Mouse (Mus musculus) brain, embryonic 14.5 days (tissue): Measurements from ENCODE around the gene Fam161a. TPM values are rescaled to one million over a fixed set of nuclear protein-coding genes. Genes with fewer than 3 reads are reported as not detected.

Source experiments
- DNase-seq: peaks from one replicate; pipeline ENCODE4 v3.0.0-alpha.2; 2011; ENCODE audit warnings: low read depth
- CTCF ChIP-seq: fragments of 200-500 bp; IDR thresholded peaks from 2 replicates; pipeline ENCODE4 v1.5.1; 2012; ENCODE audit warnings: inconsistent platforms, mild to moderate bottlenecking, moderate library complexity, borderline replicate concordance; ENCODE audit not compliant: insufficient read depth, insufficient read length; ENCODE audit errors: extremely low read depth
- POLR2A ChIP-seq: fragments of 200-500 bp; IDR thresholded peaks from 2 replicates; pipeline ENCODE4 v1.6.1; 2012; ENCODE audit warnings: mild to moderate bottlenecking, inconsistent platforms, borderline replicate concordance; ENCODE audit not compliant: poor library complexity, insufficient read depth, insufficient read length, severe bottlenecking; ENCODE audit errors: extremely low read depth
- polyA plus RNA-seq: library from polyadenylated mRNA; depleted of rRNA; stranded (reverse); fragments of >200 nt; gene quantifications from 2 replicates; pipeline ENCODE4 v1.2.3, GENCODE M21; 2012

The Fam161a gene
- polyA plus RNA-seq, 1 experiment, result 4.3 TPM

DNA sequence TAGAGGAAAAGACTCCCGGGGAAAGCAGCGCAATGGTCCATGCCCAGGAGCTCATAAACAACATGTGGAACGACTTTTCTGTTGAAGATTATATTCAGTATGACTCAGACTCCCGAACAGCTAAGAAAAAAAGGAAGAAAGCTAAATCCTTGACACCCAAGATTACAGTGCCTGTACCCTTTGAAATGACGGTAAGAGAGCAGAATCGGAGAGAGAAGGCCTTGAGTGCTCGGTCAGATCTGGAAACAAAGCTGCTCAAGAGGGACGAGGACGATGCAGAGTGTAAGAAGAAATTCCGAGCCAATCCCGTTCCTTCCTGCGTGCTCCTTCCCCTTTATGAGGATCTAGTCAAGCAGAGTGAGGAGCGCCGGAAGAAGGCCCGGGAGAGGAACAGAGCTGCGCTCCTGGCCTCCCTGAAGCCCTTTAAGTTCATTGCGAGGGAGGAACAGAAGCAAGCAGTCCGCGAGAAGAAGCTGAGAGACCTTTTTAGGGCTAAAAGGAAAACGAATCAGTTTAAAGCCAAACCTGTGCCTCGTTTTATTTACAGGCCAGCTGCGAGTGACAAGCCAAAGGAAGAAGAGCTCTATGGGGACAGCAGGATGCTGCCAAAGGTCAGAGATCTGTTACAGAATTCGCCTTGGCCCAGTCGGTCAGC, 12.9 kb downstream of the Fam161a start:
- TF ChIP-seq POLR2A, result no peak
- no peak for TF ChIP-seq CTCF
- no peak for DNase-seq

DNA sequence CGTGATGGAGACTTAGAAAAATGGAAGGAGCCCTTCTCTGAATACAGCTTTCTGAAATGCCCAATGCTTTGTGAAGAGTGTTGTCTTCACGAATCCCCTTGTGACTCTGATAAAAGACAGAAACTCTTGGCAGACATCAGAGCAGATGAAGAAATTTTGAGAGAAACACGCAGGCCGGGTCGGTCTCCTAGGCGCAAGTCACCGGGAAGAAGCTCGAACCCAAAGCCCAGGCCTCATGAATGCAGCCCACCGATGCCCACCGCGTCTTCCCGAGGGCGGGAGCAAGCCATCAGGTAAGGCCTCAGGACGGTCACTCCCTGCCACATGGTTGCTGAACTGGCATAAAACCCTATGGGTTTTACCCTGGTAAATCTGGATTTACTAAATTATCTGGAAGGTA, 13.5 kb downstream of the Fam161a start:
- TF ChIP-seq CTCF (no peak), POLR2A (no peak)
- DNase-seq, result no peak

- DNase-seq, result no peak
- TF ChIP-seq POLR2A (no peak), CTCF (no peak)
These were observed 15.8 kb downstream of the Fam161a start for GRCm38 (mm10) chr11:23023155-23023554.

DNA sequence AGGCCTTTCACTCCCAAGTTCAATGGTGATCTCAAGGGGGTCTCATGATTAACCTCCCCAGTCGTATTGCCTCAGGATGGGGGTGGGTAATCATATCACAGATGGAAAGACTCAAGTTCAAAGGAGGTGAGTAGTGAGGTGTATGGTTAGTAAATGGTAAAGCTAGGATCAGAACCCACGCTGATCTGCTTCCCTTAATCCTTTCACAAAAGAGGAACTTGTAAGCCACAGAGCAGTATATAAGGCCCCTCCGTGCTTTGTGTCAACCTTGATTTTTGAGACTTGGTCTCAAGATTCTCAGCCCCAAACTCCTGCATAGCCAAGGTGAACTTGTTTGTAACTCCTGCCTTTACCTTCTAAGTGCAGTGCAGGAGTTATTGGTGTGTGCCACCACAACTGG, 16.8 kb downstream of the Fam161a start:
- no peak for DNase-seq
- TF ChIP-seq POLR2A (no peak), CTCF (no peak)

DNA sequence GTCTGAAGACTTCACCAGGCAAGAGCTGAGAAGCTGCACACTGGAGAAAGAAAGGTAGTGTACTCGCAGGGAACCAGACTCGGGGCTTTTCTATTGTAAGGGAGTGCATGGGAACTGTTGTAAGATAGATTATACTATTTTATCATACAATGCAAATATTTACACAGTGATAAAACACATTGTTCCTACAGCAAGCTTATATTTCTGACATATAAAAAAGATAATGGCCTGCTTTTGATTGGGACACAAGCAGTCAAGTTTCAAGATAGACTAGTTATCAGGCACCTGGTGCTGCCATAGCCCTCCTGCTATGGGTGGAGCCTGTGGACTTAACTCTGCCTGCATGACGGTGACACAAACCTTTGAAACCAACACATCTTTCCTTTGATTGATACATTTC, 21.6 kb downstream of the Fam161a start:
- no peak for DNase-seq
- no peak for TF ChIP-seq POLR2A
- TF ChIP-seq CTCF, result no peak

- no peak for TF ChIP-seq CTCF
- TF ChIP-seq POLR2A, result no peak
- no peak for DNase-seq
These were observed 22.1 kb downstream of the Fam161a start for GRCm38 (mm10) chr11:23029399-23029798.

DNA sequence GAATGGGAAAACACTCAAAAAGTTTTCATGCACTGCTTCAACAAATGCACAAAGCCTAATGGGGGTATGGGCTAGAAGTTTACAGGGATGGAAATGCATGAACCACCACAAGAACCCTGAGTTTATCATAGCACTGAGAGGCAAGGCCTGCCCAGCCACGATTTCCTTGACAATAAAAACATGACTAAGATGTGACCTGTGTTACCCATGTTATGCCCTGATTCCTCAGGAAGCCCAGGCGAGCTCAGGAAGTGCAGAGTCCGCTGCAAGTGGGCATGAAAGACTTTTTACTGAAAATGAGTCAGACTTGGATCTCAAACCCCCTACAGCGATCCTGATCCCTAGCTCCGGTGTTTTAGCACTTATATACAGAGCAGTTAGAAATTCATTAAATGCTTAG, 39.9 kb downstream of the Fam161a start:
- no peak for DNase-seq
- no peak for TF ChIP-seq POLR2A
- TF ChIP-seq CTCF, result no peak

DNA sequence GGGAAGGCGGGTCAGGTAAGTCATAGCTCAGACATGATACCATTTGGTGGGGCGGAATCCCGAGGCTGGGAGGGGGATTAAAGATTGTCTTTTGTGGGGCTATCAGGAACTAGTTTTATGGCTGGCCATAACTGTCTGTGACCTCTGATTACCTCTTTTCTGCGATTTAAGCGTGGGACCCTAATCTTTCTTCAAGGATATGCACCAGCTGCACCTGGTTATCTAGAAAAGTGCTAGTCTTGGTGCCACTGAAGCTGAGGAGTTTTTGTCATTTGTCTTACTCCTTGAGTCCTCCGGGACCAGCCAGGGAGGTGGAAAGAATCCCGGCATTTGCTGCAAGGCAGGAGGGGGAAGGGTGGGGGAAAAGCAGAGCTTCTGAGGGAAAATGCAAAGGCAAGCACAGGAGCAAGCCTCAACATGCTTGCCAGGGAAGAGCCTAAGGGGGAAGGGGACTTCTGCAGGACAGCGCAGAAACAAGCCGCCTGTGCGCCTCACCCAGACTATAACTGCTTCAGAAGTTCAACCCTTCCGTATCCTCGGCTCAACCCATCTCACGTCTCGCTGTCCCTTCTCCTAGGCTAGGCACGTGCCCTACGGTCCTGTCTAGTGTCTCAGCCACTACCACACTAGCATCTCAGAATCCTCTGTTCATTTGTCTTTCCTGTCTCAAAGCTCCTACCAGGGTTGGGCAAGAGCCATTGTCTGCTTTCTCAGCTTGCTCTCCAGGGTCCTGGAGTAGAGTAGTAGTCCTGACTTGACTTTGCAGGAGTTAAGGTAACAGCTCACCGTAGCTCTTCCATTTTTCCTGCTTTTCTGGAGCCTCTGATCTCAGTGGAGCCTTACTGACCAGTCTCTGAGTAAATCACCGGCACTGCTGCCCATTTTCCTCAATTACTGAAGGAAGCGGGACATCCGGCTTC, 40.6 kb downstream of the Fam161a start:
- DNase-seq, result peak; percentile 24
- TF ChIP-seq CTCF (no peak), POLR2A (no peak)

DNA sequence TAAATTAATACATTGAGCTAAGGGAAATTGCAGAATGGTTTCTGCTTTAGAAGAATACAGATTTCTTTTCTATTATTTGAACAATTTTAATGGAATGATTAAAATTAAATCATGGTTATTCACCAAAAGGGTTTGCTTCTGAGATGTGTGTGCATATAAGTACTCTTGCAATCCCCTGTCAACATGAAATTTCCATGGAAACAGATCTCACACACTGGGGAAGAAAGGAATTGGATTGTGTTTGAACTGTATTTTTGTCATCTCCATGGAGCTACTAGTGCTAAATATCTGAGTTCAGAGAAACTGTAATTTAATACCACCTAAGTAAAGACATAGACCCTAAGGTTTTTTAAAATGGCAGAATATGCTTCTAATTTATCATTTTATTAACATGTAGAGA, 42.3 kb downstream of the Fam161a start:
- DNase-seq, result peak; percentile 42
- TF ChIP-seq POLR2A (no peak), CTCF (no peak)

DNA sequence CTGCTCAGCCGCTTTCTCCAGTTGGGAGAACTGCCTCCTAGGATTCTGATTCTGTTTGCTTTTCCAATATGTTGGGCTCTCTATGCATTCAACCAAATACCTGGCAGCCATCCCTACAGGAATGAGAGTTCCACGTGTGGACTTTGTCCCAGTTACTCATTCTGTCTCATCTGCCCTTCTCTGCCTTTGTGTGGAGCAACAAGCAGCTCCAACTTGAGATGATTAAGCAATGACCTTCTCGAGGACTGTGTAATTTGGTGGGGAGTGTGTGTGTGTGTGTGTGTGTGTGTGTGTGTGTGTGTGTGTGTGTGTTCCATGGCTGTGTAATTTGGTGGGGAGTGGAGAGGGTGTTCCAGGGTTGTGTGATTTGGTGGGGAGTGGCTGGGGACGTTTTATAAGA, 45.0 kb downstream of the Fam161a start:
- no peak for DNase-seq

DNA sequence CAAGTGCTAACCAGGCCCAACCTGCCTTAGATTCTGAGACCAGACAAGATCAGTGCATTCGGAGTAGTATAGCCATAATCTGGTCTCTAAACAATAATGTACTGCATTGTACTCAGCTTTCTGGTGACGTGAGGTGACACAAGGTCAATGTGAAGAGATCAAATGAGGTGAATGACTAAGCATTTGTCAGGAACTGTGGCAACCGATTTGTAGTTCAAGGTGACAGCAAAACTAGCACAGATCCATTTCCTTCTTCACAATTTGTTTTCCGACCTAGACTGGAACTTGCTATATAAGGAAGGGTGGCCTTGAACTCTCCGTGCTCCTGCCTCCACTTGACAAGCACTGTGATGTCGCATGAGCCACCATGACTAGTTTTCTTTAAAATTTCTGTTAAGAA, 55.8 kb downstream of the Fam161a start:
- TF ChIP-seq POLR2A (no peak), CTCF (no peak)
- DNase-seq, result no peak

More for the DNA sequence above, 45.0 kb downstream of the Fam161a start:
- TF ChIP-seq CTCF (no peak), POLR2A (no peak)
